Mouse (Mus musculus): ENCODE results near the gene Nos1ap. TPM values are rescaled to one million over a fixed set of nuclear protein-coding genes. Genes with fewer than 3 reads are reported as not detected.

Nos1ap gene
- polyA plus RNA-seq, 1 experiment from 2014 or later, result 7.9 TPM

GRCm38 (mm10) chr1:170495538-170496183, 94.0 kb downstream of the Nos1ap start:
- H3K4me1 ChIP-seq (ENCODE audit: insufficient read depth), result no peaks in the 10 kb centered on the region
- no peak for TF ChIP-seq CTCF (IDR thresholded peaks at IDR 0.05; ENCODE audit: low read depth)
- H3K27me3 ChIP-seq (ENCODE audit: insufficient read depth, low read length), result no peaks in the 10 kb centered on the region
- H3K4me2 ChIP-seq, result no peak overlapping the region
- no peak overlapping the region for H3K9ac ChIP-seq
- H3K27ac ChIP-seq (ENCODE audit: low read depth), result no peak overlapping the region
- no peak for ATAC-seq (ENCODE audit: insufficient read depth)
- DNase-seq, result no peak
- no peaks in the 10 kb centered on the region for H3K36me3 ChIP-seq (ENCODE audit: insufficient read depth)
- H3K9me3 ChIP-seq (ENCODE audit: low read depth, low read length), result no peaks in the 10 kb centered on the region
- H3K4me3 ChIP-seq (ENCODE audit: low read depth, low read length), result no peak overlapping the region
- WGBS, result 16% methylated on average over 13 of the region's 13 CpGs

- TF ChIP-seq CTCF (IDR thresholded peaks at IDR 0.05; ENCODE audit: low read depth), result no peak
- no peak overlapping the region for H3K4me2 ChIP-seq
- H3K4me1 ChIP-seq (ENCODE audit: insufficient read depth), result no peaks in the 10 kb centered on the region
- no peaks in the 10 kb centered on the region for H3K36me3 ChIP-seq (ENCODE audit: insufficient read depth)
- H3K9ac ChIP-seq, result no peak overlapping the region
- H3K9me3 ChIP-seq (ENCODE audit: low read depth, low read length), result no peaks in the 10 kb centered on the region
- ATAC-seq (ENCODE audit: insufficient read depth) (no peak), DNase-seq (no peak)
- H3K27ac ChIP-seq (ENCODE audit: low read depth), result no peak overlapping the region
- H3K27me3 ChIP-seq (ENCODE audit: insufficient read depth, low read length), result no peaks in the 10 kb centered on the region
- 68% methylated on average over 2 of the region's 2 CpGs for WGBS
- no peak overlapping the region for H3K4me3 ChIP-seq (ENCODE audit: low read depth, low read length)
These were observed 97.1 kb downstream of the Nos1ap start for GRCm38 (mm10) chr1:170492527-170492926.

- Histone ChIP-seq H3K4me1 (ENCODE audit: insufficient read depth) (no peaks in the 10 kb centered on the region), H3K27me3 (ENCODE audit: insufficient read depth, low read length) (no peaks in the 10 kb centered on the region), H3K4me3 (ENCODE audit: low read depth, low read length) (no peak overlapping the region), H3K27ac (ENCODE audit: low read depth) (no peak overlapping the region), H3K9ac (no peak overlapping the region), H3K9me3 (ENCODE audit: low read depth, low read length) (no peaks in the 10 kb centered on the region), H3K36me3 (ENCODE audit: insufficient read depth) (no peaks in the 10 kb centered on the region), H3K4me2 (no peak overlapping the region)
- no peak for ATAC-seq (ENCODE audit: insufficient read depth)
- DNase-seq, result no peak
- TF ChIP-seq CTCF (IDR thresholded peaks at IDR 0.05; ENCODE audit: low read depth), result no peak
- 51% methylated on average over 4 of the region's 4 CpGs for WGBS
These were observed 97.6 kb downstream of the Nos1ap start for GRCm38 (mm10) chr1:170492027-170492426.

DNA sequence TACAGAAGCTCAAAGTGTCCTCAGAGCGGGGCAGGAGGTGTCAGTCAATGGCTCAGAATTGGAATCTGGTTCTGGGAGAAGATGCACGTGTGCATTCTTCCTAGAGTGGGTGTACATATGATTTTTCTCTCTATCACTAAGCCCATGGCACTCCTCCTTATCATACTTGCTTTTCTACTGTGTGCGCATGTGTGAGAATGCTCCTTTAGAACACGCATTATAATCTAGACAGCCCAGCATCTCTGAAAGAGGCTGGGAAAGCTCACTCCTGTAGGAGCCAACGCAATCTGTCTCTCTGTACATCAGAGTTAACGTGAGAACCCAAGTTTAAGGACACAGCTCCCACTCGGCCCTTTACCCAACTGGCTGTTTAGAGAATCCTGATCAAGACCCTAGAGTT, 99.7 kb downstream of the Nos1ap start:
- ATAC-seq (ENCODE audit: insufficient read depth), result no peak
- Histone ChIP-seq H3K9ac (no peak overlapping the region), H3K36me3 (ENCODE audit: insufficient read depth) (no peaks in the 10 kb centered on the region), H3K4me2 (no peak overlapping the region), H3K27ac (ENCODE audit: low read depth) (no peak overlapping the region), H3K4me1 (ENCODE audit: insufficient read depth) (peaks cover 8% of the 10 kb centered on the region), H3K9me3 (ENCODE audit: low read depth, low read length) (no peaks in the 10 kb centered on the region), H3K4me3 (ENCODE audit: low read depth, low read length) (no peak overlapping the region), H3K27me3 (ENCODE audit: insufficient read depth, low read length) (no peaks in the 10 kb centered on the region)
- no peak for TF ChIP-seq CTCF (IDR thresholded peaks at IDR 0.05; ENCODE audit: low read depth)
- no peak for DNase-seq
- 76% methylated on average over 7 of the region's 7 CpGs for WGBS

GRCm38 (mm10) chr1:170489450-170489849, 100.2 kb downstream of the Nos1ap start:
- 84% methylated on average over 6 of the region's 6 CpGs for WGBS
- H3K4me1 ChIP-seq (ENCODE audit: insufficient read depth), result peaks cover 9% of the 10 kb centered on the region
- no peak overlapping the region for H3K9ac ChIP-seq
- no peaks in the 10 kb centered on the region for H3K36me3 ChIP-seq (ENCODE audit: insufficient read depth)
- no peak overlapping the region for H3K4me2 ChIP-seq
- TF ChIP-seq CTCF (IDR thresholded peaks at IDR 0.05; ENCODE audit: low read depth), result no peak
- no peaks in the 10 kb centered on the region for H3K9me3 ChIP-seq (ENCODE audit: low read depth, low read length)
- DNase-seq, result no peak
- H3K27ac ChIP-seq (ENCODE audit: low read depth), result no peak overlapping the region
- no peak for ATAC-seq (ENCODE audit: insufficient read depth)
- H3K27me3 ChIP-seq (ENCODE audit: insufficient read depth, low read length), result no peaks in the 10 kb centered on the region
- no peak overlapping the region for H3K4me3 ChIP-seq (ENCODE audit: low read depth, low read length)

DNA sequence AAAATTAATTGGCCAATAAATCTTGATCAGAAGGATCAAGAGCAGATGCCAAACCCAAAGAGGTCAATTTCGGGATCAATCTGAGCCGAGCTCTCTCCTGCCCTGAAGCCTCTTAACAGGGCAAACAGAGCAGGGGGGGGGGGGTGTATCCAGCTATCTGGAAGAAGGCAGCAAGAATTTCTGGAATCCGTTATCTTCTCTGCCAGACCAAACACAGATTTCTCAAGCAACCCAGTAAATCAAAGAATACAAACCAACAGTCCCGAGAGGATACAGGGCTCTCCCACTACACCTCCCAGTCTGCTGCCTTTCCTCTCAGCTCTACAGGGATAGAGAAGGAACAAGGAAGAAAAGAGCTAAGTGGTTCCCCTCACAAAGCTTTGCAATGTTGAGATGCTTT, 104.5 kb downstream of the Nos1ap start:
- Histone ChIP-seq H3K4me2 (no peak overlapping the region), H3K27me3 (ENCODE audit: insufficient read depth, low read length) (no peaks in the 10 kb centered on the region), H3K9me3 (ENCODE audit: low read depth, low read length) (no peaks in the 10 kb centered on the region), H3K27ac (ENCODE audit: low read depth) (no peak overlapping the region), H3K9ac (no peak overlapping the region), H3K4me3 (ENCODE audit: low read depth, low read length) (no peak overlapping the region), H3K36me3 (ENCODE audit: insufficient read depth) (no peaks in the 10 kb centered on the region), H3K4me1 (ENCODE audit: insufficient read depth) (peaks cover 24% of the 10 kb centered on the region)
- DNase-seq (no peak), ATAC-seq (ENCODE audit: insufficient read depth) (peak; percentile 18; the same call in 1 of the 2 replicates)
- no peak for TF ChIP-seq CTCF (IDR thresholded peaks at IDR 0.05; ENCODE audit: low read depth)
- WGBS, result 11% methylated on average over 4 of the region's 4 CpGs

- 70% methylated on average over 7 of the region's 8 CpGs for WGBS
- Histone ChIP-seq H3K36me3 (ENCODE audit: insufficient read depth) (no peaks in the 10 kb centered on the region), H3K9me3 (ENCODE audit: low read depth, low read length) (no peaks in the 10 kb centered on the region), H3K27me3 (ENCODE audit: insufficient read depth, low read length) (no peaks in the 10 kb centered on the region), H3K9ac (no peak overlapping the region), H3K4me1 (ENCODE audit: insufficient read depth) (peaks cover 45% of the 10 kb centered on the region), H3K27ac (ENCODE audit: low read depth) (no peak overlapping the region), H3K4me2 (no peak overlapping the region), H3K4me3 (ENCODE audit: low read depth, low read length) (no peak overlapping the region)
- no peak for ATAC-seq (ENCODE audit: insufficient read depth)
- DNase-seq, result no peak
- TF ChIP-seq CTCF (IDR thresholded peaks at IDR 0.05; ENCODE audit: low read depth), result no peak
These were observed 107.3 kb downstream of the Nos1ap start for GRCm38 (mm10) chr1:170482236-170482905.

All from lung, embryonic 14.5 days (tissue).